Mouse (Mus musculus): Measurements from ENCODE around the gene Ccndbp1. TPM values are rescaled to one million over a fixed set of nuclear protein-coding genes. Genes with fewer than 3 reads are reported as not detected.
"Not testable (repeated sequence)": the region's sequence is repeated elsewhere in the genome, so short reads cannot be mapped to it uniquely, and the experiment has no call there.

Gene Ccndbp1
- total and polyA plus RNA-seq, 2 experiments: 12.5 to 13.8 TPM

DNA sequence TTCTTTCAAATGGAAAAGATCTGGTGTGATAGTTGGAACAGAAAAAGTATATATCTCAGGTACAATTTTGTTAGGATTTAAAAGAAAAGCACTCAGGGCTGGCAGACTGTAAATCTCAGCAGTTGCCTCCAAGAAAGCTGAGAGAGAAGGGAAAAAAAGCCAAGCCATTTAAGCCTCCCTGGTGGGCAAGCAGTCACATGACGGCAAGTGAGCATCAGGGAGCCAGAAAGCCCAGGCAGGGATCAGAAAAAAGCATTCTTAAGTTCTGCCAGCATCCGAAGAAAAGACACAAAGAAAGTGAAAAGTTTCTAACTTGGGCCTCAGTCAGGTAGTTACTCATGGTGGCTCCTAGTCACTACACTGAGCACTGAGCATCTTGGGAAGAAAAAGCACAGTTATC is 24.6 kb upstream of the Ccndbp1 start:
- Histone ChIP-seq H3K27ac (replicated peaks; ENCODE audit: insufficient read depth, low read depth, low read length) (no peak overlapping the region), H3K79me2 (ENCODE audit: control insufficient read depth, insufficient read depth, low read length) (no peaks in the 10 kb centered on the region), H3K4me1 (ENCODE audit: control insufficient read depth, insufficient read depth, low read length) (no peaks in the 10 kb centered on the region), H3K36me3 (ENCODE audit: control insufficient read depth, insufficient read depth, low read length) (peaks cover 16% of the 10 kb centered on the region), H3K9ac (ENCODE audit: low read depth, low read length) (no peak overlapping the region), H3K27me3 (ENCODE audit: control insufficient read depth, insufficient read depth, low read length) (no peaks in the 10 kb centered on the region), H3K4me3 (ENCODE audit: insufficient read depth, low read depth, low read length) (no peak overlapping the region)
- TF ChIP-seq POLR2A (IDR thresholded peaks at IDR 0.05; ENCODE audit: extremely low read depth, insufficient read depth, low read length): no peak
- TF ChIP-seq CTCF (IDR thresholded peaks at IDR 0.05; ENCODE audit: low read depth, low read length): no peak
- DNase-seq (ENCODE audit: extremely low read depth, low read depth, low spot score): no peak
- 88% methylated on average over 2 of the region's 2 CpGs for WGBS

DNA sequence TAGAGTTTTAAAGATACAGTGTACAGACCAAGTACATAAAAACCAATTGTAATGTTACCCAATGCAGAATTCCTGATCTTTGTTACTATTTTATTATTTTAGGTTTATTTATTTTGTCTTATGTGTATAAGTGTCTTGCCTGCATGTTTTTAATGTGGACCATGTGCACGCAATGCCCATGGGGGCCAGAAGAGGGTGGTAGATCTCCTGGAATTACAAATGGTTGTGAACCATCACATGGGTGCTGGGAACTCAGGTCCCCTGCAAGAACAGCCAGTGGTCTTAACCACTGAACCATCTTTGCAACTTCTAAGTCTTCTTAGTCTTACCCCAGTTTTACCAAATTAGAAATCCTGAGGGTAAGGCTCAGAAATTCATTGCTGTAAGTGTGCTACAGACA is 23.0 kb upstream of the Ccndbp1 start:
- Histone ChIP-seq H3K4me3 (ENCODE audit: insufficient read depth, low read depth, low read length) (no peak overlapping the region), H3K27ac (replicated peaks; ENCODE audit: insufficient read depth, low read depth, low read length) (no peak overlapping the region), H3K27me3 (ENCODE audit: control insufficient read depth, insufficient read depth, low read length) (no peaks in the 10 kb centered on the region), H3K79me2 (ENCODE audit: control insufficient read depth, insufficient read depth, low read length) (no peaks in the 10 kb centered on the region), H3K36me3 (ENCODE audit: control insufficient read depth, insufficient read depth, low read length) (peaks cover 15% of the 10 kb centered on the region), H3K4me1 (ENCODE audit: control insufficient read depth, insufficient read depth, low read length) (no peaks in the 10 kb centered on the region), H3K9ac (ENCODE audit: low read depth, low read length) (no peak overlapping the region)
- DNase-seq (ENCODE audit: extremely low read depth, low read depth, low spot score): no peak
- TF ChIP-seq CTCF (IDR thresholded peaks at IDR 0.05; ENCODE audit: low read depth, low read length) (peak; percentile 35; the same call in 1 of the 2 replicates), POLR2A (IDR thresholded peaks at IDR 0.05; ENCODE audit: extremely low read depth, insufficient read depth, low read length) (no peak)
- WGBS: 97% methylated on average over 1 of the region's 1 CpGs

DNA sequence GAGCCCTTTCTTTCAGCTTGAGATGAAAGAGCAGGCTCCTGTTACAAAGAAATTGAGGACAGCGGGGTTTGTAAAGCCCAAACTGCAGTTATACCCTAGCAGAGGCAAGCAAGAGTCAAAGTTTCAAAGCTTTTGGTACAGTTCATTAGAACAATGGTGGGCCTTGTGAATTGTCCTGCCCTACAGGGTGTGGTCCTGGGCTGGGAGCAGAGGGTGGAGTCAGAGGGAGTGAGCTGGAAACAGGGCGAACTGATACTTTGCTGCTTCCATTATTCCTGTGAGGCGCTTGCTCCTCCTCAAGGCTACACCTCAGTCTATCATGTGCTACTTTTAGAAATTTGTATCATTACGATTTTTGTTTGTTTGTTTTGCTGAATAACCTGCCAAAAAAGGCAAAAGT is 17.0 kb upstream of the Ccndbp1 start:
- H3K4me3 ChIP-seq (ENCODE audit: insufficient read depth, low read depth, low read length): no peak overlapping the region
- TF ChIP-seq CTCF (IDR thresholded peaks at IDR 0.05; ENCODE audit: low read depth, low read length): no peak
- TF ChIP-seq POLR2A (IDR thresholded peaks at IDR 0.05; ENCODE audit: extremely low read depth, insufficient read depth, low read length): no peak
- no peaks in the 10 kb centered on the region for H3K27me3 ChIP-seq (ENCODE audit: control insufficient read depth, insufficient read depth, low read length)
- no peak overlapping the region for H3K9ac ChIP-seq (ENCODE audit: low read depth, low read length)
- no peaks in the 10 kb centered on the region for H3K79me2 ChIP-seq (ENCODE audit: control insufficient read depth, insufficient read depth, low read length)
- WGBS: 84% methylated on average over 4 of the region's 4 CpGs
- DNase-seq (ENCODE audit: extremely low read depth, low read depth, low spot score): no peak
- no peak overlapping the region for H3K27ac ChIP-seq (replicated peaks; ENCODE audit: insufficient read depth, low read depth, low read length)
- H3K4me1 ChIP-seq (ENCODE audit: control insufficient read depth, insufficient read depth, low read length): no peaks in the 10 kb centered on the region
- peaks cover 16% of the 10 kb centered on the region for H3K36me3 ChIP-seq (ENCODE audit: control insufficient read depth, insufficient read depth, low read length)

DNA sequence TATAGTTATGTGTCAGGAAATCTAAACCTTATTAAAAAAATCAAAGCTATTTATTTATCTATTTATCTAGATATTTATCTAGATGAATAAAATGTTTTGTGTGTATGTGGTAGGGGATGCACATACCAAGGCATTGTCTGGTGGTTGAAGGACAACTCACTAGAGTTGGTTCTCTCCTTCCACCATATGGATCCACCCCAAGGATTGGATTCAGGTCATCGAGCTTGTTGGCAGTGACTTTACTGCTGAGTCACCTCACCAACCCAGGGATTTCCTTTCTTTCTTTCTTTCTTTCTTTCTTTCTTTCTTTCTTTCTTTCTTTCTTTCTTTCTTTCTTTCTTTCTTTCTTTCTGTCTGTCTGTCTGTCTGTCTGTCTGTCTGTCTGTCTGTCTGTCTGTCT is 11.6 kb upstream of the Ccndbp1 start:
- H3K9ac ChIP-seq (ENCODE audit: low read depth, low read length); H3K4me1 ChIP-seq (ENCODE audit: control insufficient read depth, insufficient read depth, low read length); DNase-seq (ENCODE audit: extremely low read depth, low read depth, low spot score); H3K27ac ChIP-seq (replicated peaks; ENCODE audit: insufficient read depth, low read depth, low read length); H3K27me3 ChIP-seq (ENCODE audit: control insufficient read depth, insufficient read depth, low read length); H3K79me2 ChIP-seq (ENCODE audit: control insufficient read depth, insufficient read depth, low read length); H3K4me3 ChIP-seq (ENCODE audit: insufficient read depth, low read depth, low read length): not testable (repeated sequence)
- H3K36me3 ChIP-seq (ENCODE audit: control insufficient read depth, insufficient read depth, low read length): peaks cover 15% of the 10 kb centered on the region
- WGBS: 74% methylated on average over 1 of the region's 1 CpGs

DNA sequence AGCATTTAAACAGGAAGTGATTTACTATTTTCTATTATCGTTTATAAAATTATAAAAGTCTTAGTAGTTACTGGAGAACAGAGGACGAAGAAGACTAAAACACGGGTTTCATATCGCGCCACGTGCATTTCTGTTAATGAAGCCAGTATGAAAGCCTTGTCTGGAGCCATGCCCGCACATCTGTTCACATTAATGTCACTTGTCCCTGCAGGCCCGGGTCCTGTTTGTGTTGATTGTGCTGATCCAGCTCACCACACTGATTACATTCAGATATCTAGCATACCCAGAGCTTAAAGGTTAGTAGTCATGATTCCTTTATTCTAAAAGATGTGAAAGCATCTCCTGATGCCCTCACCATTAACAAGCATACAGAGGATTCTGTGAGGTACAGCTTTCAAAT is 9.3 kb upstream of the Ccndbp1 start:
- 94% methylated on average over 8 of the region's 8 CpGs for WGBS
- H3K4me3 ChIP-seq (ENCODE audit: insufficient read depth, low read depth, low read length): no peak overlapping the region
- H3K9ac ChIP-seq (ENCODE audit: low read depth, low read length): no peak overlapping the region
- no peak for DNase-seq (ENCODE audit: extremely low read depth, low read depth, low spot score)
- TF ChIP-seq POLR2A (IDR thresholded peaks at IDR 0.05; ENCODE audit: extremely low read depth, insufficient read depth, low read length) (no peak), CTCF (IDR thresholded peaks at IDR 0.05; ENCODE audit: low read depth, low read length) (no peak)
- H3K4me1 ChIP-seq (ENCODE audit: control insufficient read depth, insufficient read depth, low read length): no peaks in the 10 kb centered on the region
- H3K27me3 ChIP-seq (ENCODE audit: control insufficient read depth, insufficient read depth, low read length): no peaks in the 10 kb centered on the region
- no peaks in the 10 kb centered on the region for H3K79me2 ChIP-seq (ENCODE audit: control insufficient read depth, insufficient read depth, low read length)
- H3K36me3 ChIP-seq (ENCODE audit: control insufficient read depth, insufficient read depth, low read length): peaks cover 11% of the 10 kb centered on the region
- no peak overlapping the region for H3K27ac ChIP-seq (replicated peaks; ENCODE audit: insufficient read depth, low read depth, low read length)

DNA sequence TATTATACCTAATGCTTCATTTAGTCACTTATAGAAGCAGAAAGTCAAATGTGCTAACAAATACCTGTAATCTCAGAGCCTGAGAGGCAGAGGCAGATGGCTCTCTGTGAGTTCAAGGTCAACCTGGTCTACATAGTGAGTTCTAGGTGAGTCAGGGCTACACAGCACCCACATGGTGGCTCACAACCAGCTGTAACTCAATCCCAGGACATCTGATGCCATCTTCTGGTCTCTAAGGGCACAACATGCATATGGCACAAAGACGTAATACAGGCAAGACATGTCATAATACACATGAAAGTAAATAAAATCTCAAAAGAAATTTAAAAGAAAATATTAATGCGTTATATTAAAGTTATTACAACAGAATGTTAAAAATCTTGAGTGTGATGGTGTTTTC is 4.6 kb upstream of the Ccndbp1 start:
- Histone ChIP-seq H3K4me3 (ENCODE audit: insufficient read depth, low read depth, low read length) (no peak overlapping the region), H3K36me3 (ENCODE audit: control insufficient read depth, insufficient read depth, low read length) (peaks cover 9% of the 10 kb centered on the region; the same call in 1 of the 2 replicates), H3K79me2 (ENCODE audit: control insufficient read depth, insufficient read depth, low read length) (no peaks in the 10 kb centered on the region), H3K27me3 (ENCODE audit: control insufficient read depth, insufficient read depth, low read length) (no peaks in the 10 kb centered on the region), H3K27ac (replicated peaks; ENCODE audit: insufficient read depth, low read depth, low read length) (no peak overlapping the region), H3K9ac (ENCODE audit: low read depth, low read length) (no peak overlapping the region), H3K4me1 (ENCODE audit: control insufficient read depth, insufficient read depth, low read length) (no peaks in the 10 kb centered on the region)
- TF ChIP-seq POLR2A (IDR thresholded peaks at IDR 0.05; ENCODE audit: extremely low read depth, insufficient read depth, low read length): no peak
- no peak for TF ChIP-seq CTCF (IDR thresholded peaks at IDR 0.05; ENCODE audit: low read depth, low read length)
- WGBS: 89% methylated on average over 2 of the region's 2 CpGs
- peak; percentile 10 for DNase-seq (ENCODE audit: extremely low read depth, low read depth, low spot score)

Measured in liver, adult 2 months (tissue).